Mouse (Mus musculus) C2C12 (cell line): ENCODE results near the gene Pdk2.

ENCODE experiments used
- CTCF ChIP-seq: IDR thresholded peaks from one replicate; pipeline ENCODE4 v1.5.1; 2011; ENCODE audit not compliant: control insufficient read depth, insufficient read depth, insufficient read length
- FOSL1 ChIP-seq: IDR thresholded peaks from one replicate; pipeline ENCODE4 v1.8.0; 2011; ENCODE audit warnings: mild to moderate bottlenecking, low read length; ENCODE audit not compliant: poor library complexity, insufficient read depth, severe bottlenecking
- MAX ChIP-seq: IDR thresholded peaks from one replicate; pipeline ENCODE4 v1.6.1; 2011; ENCODE audit warnings: mild to moderate bottlenecking, control low read depth
- MYOD1 ChIP-seq: IDR thresholded peaks from one replicate; pipeline ENCODE4 v1.6.1; 2011; ENCODE audit warnings: low read depth; ENCODE audit not compliant: control insufficient read depth, insufficient read length
- MYOG ChIP-seq: IDR thresholded peaks from one replicate; pipeline ENCODE4 v1.6.1; 2011; ENCODE audit not compliant: control insufficient read depth, insufficient read length; ENCODE audit errors: extremely low read depth
- USF1 ChIP-seq: IDR thresholded peaks from one replicate; pipeline ENCODE4 v1.6.1; 2011; ENCODE audit warnings: low read depth, mild to moderate bottlenecking, control low read depth, moderate library complexity

DNA sequence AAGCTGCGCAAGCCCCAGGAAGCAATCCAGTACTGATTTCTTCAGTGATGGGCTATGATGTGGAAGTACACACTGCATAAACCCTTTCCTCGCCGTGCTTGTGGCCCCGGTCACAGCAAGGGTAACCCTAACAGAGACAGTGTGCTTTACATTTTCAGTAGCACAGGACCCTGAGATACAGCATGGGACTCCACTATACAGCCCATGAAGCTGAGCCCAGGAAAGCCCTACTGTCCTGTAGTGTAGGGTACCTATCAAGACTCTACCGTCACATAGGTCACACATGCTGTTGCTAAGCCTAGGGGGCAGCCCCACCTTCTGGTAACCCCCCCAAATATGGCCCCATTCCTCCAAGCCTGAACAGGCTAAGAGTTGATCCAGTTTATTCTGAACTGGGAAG, 4.6 kb downstream of the Pdk2 start:
- TF ChIP-seq CTCF: no peak
- TF ChIP-seq USF1: no peak
- TF ChIP-seq MYOD1: no peak
- TF ChIP-seq MAX: no peak
- TF ChIP-seq FOSL1: no peak
- no peak for TF ChIP-seq MYOG
